Mouse (Mus musculus) thymus, adult 2 months (tissue): ENCODE measurements around the gene Utp18.

Source experiments
- CTCF ChIP-seq: fragments of 200-500 bp; IDR thresholded peaks from 2 replicates; pipeline ENCODE4 v1.5.1; 2012; ENCODE audit warnings: mild to moderate bottlenecking, control low read depth, low read length, moderate library complexity, borderline replicate concordance; ENCODE audit not compliant: control insufficient read depth, poor library complexity, insufficient read depth; ENCODE audit errors: extremely low read depth
- POLR2A ChIP-seq: fragments of 200-500 bp; IDR thresholded peaks from 2 replicates; pipeline ENCODE4 v1.6.1; 2012; ENCODE audit warnings: mild to moderate bottlenecking, low read length, control low read depth, moderate library complexity; ENCODE audit not compliant: control insufficient read depth, poor library complexity, insufficient read depth; ENCODE audit errors: extremely low read depth

GRCm38 (mm10) chr11:93862638-93863037, 22.9 kb downstream of the Utp18 start:
- TF ChIP-seq CTCF (no peak), POLR2A (no peak)
